Mouse (Mus musculus) midbrain, embryonic 11.5 days (tissue): ENCODE measurements around the gene Cstad. TPM values are rescaled to one million over a fixed set of nuclear protein-coding genes. Genes with fewer than 3 reads are reported as not detected.
A peak's percentile ranks its signal among the peaks of the same experiment; 100 is the strongest.

Experiments
- ATAC-seq: fragments of 200-750 bp; cut with Nextera tagmentation; 2 replicates; pipeline ENCODE4 v1.8.0; 2017; ENCODE audit warnings: moderate TSS enrichment, moderate library complexity; ENCODE audit not compliant: low FRiP score
- DNase-seq: peaks from one replicate; pipeline ENCODE4 v3.0.0; 2015; ENCODE audit warnings: low spot score; ENCODE audit errors: missing footprints
- H3K27ac ChIP-seq: fragments of 300-500 bp; sonication (generic); 2 replicates; pipeline ENCODE4 v1.5.1; 2014; ENCODE audit warnings: low read depth, low read length
- H3K27me3 ChIP-seq: fragments of 300-500 bp; sonication (generic); 2 replicates; pipeline ENCODE4 v1.6.1; 2014; ENCODE audit warnings: mild to moderate bottlenecking, low read length, moderate library complexity, mixed read lengths; ENCODE audit not compliant: control insufficient read depth, insufficient read depth
- H3K36me3 ChIP-seq: fragments of 300-500 bp; sonication (generic); 2 replicates; pipeline ENCODE4 v1.6.1; 2014; ENCODE audit warnings: mild to moderate bottlenecking, low read length, moderate library complexity, mixed read lengths; ENCODE audit not compliant: control insufficient read depth, insufficient read depth
- H3K4me1 ChIP-seq: fragments of 300-500 bp; sonication (generic); 2 replicates; pipeline ENCODE4 v1.6.1; 2014; ENCODE audit warnings: low read length; ENCODE audit not compliant: control insufficient read depth, insufficient read depth
- H3K4me2 ChIP-seq: fragments of 300-500 bp; sonication (generic); 2 replicates; pipeline ENCODE4 v1.6.1; 2014; ENCODE audit warnings: mild to moderate bottlenecking, moderate library complexity
- H3K4me3 ChIP-seq: fragments of 300-500 bp; sonication (generic); 2 replicates; pipeline ENCODE4 v1.5.1; 2014; ENCODE audit warnings: low read depth, low read length
- H3K9ac ChIP-seq: fragments of 300-500 bp; sonication (generic); 2 replicates; pipeline ENCODE4 v1.6.1; 2014; ENCODE audit warnings: low read length
- H3K9me3 ChIP-seq: fragments of 300-500 bp; sonication (generic); 2 replicates; pipeline ENCODE4 v1.6.1; 2016; ENCODE audit warnings: low read length; ENCODE audit not compliant: control insufficient read depth
- WGBS: fragments of 180-500 bp; shearing (Covaris S2); extraction: QIAGEN DNeasy Blood & Tissue Kit; methylation state at CpG from one replicate; pipeline ENCODE4 v1.1.7; 2014; 5-methylcytosine and 5-hydroxymethylcytosine counted together
- polyA plus RNA-seq: library from polyadenylated mRNA; unstranded; fragments of >200 nt; fragmentation: Nextera tagmentation; extraction: Ambion mirVana; gene quantifications from 2 replicates; pipeline ENCODE4 v1.2.1, GENCODE M21; 2014

The Cstad gene
- polyA plus RNA-seq, 1 experiment from 2014 or later = 0.74 TPM

DNA sequence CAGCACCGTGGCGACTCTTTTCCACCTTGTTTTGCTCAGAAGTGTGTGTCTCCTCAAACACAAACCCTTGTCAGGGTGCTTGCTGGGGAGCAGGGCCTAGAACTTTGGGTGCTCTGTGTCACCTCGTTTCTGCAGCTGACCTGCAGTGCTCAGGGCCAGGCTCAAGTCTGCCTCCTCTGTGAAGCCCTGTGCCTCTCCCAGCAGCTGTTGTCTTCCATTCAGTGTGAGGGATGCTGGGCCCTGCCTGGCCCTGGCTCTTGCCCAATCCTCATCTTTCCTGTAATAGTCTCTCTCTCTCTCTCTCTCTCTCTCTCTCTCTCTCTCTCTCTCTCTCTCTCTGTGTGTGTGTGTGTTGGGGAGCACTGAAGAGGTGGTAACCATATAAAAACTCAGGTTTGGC lies 32.3 kb upstream of the Cstad start:
- ATAC-seq = no peak
- no peaks in the 10 kb centered on the region for H3K27me3 ChIP-seq
- H3K9ac ChIP-seq = no peak overlapping the region
- WGBS = 78% methylated on average over 3 of the region's 3 CpGs
- DNase-seq = no peak
- H3K4me1 ChIP-seq = peaks cover 8% of the 10 kb centered on the region; the same call in 1 of the 2 replicates
- H3K4me3 ChIP-seq = no peak overlapping the region
- no peaks in the 10 kb centered on the region for H3K9me3 ChIP-seq
- H3K27ac ChIP-seq = no peak overlapping the region
- no peak overlapping the region for H3K4me2 ChIP-seq
- no peaks in the 10 kb centered on the region for H3K36me3 ChIP-seq

DNA sequence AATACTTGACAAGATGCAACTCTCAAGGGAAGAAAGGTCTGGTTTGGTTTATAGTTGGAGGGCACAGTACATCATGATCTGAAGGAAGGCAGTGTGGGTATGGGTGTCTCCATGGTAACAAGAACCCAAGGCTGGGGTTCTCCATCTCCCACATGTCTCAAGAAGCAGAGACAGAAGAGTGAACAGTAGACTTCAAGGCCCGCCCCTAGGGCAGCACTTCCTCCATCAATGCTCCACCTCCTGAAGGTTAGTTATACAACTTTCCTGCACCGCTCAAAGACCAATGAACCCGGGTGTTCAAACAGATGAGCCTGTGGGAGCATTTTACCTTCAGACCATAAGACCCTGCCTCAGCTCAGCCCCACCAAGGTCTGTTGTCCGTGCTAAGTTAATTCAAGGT lies 23.2 kb upstream of the Cstad start:
- H3K27me3 ChIP-seq = no peaks in the 10 kb centered on the region
- H3K9me3 ChIP-seq = no peaks in the 10 kb centered on the region
- H3K4me3 ChIP-seq = no peak overlapping the region
- H3K4me1 ChIP-seq = peaks cover 11% of the 10 kb centered on the region; the same call in 1 of the 2 replicates
- DNase-seq = no peak
- no peak for ATAC-seq
- H3K9ac ChIP-seq = no peak overlapping the region
- WGBS = 93% methylated on average over 4 of the region's 4 CpGs
- no peak overlapping the region for H3K4me2 ChIP-seq
- H3K27ac ChIP-seq = no peak overlapping the region
- no peaks in the 10 kb centered on the region for H3K36me3 ChIP-seq

DNA sequence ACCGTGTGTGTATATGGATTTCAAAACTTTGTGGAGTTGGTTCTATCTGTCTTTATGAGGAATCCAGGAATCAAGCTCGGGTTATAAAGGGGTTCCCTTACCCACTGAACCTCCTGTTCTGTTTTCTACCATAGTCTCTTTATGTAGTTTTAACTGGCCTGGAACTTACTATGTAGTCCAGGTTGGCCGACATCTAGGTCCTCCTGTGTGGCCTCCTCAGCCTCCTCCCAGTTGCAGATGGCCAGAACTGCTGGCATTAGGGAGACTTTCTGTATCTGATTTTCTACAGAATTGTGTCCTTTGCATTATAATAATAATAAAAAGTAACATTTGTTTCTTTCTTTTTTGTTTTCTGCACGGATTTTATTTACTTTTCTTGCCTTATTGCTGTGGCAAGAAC lies 21.3 kb upstream of the Cstad start:
- Histone ChIP-seq H3K4me3 (no peak overlapping the region), H3K4me2 (no peak overlapping the region), H3K27me3 (no peaks in the 10 kb centered on the region), H3K9ac (no peak overlapping the region), H3K27ac (no peak overlapping the region), H3K36me3 (no peaks in the 10 kb centered on the region), H3K9me3 (no peaks in the 10 kb centered on the region), H3K4me1 (no peaks in the 10 kb centered on the region)
- ATAC-seq = no peak
- no peak for DNase-seq
- WGBS = 80% methylated on average over 4 of the region's 4 CpGs

DNA sequence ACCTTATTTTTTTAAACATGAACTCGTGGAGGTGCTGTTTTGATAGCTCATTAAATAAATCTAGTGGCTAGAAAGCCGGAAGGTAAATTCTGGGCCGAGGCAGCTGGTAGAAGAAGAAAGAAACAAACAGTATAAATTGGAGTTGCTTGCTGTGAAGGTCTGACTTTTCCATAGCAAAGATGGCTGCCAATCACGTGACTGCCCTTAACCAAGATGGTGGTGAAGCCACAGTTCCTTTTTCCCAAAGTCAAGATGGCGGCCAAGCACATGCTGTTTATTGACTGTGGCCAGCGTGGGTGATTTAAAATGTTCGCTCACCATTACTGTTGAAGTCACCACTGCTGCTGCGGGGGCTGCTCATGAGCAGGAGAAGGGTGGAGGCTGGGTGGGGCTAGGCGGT lies 17.8 kb upstream of the Cstad start:
- Histone ChIP-seq H3K9me3 (peaks cover 4% of the 10 kb centered on the region; the same call in 1 of the 2 replicates), H3K27ac (no peak overlapping the region), H3K27me3 (no peaks in the 10 kb centered on the region), H3K4me3 (no peak overlapping the region), H3K4me1 (no peaks in the 10 kb centered on the region), H3K36me3 (no peaks in the 10 kb centered on the region), H3K9ac (no peak overlapping the region), H3K4me2 (no peak overlapping the region)
- DNase-seq (no peak), ATAC-seq (no peak)
- 87% methylated on average over 9 of the region's 9 CpGs for WGBS

DNA sequence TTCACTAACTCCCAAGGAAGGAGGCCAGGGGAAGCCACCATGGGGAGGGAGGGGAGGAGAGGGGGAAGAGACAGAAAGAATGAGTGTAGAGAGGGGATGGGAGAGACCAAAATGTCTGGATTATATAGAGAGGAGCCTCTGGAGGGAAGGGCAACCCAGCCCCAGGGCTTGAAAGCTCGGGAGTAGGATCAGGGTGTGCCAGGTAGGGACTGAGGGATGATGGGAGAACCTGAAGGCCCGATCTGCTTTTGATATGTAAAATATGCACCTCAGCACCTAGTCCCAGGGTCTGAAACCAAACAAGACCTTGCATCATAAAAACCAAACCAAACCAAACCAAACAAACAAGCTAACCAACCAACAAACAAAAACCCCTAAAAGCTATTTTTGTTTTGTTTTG lies 16.8 kb upstream of the Cstad start:
- no peak overlapping the region for H3K4me3 ChIP-seq
- H3K27ac ChIP-seq = no peak overlapping the region
- no peak for ATAC-seq
- H3K9me3 ChIP-seq = peaks cover 4% of the 10 kb centered on the region; the same call in 1 of the 2 replicates
- H3K36me3 ChIP-seq = no peaks in the 10 kb centered on the region
- no peak overlapping the region for H3K9ac ChIP-seq
- DNase-seq = no peak
- H3K27me3 ChIP-seq = no peaks in the 10 kb centered on the region
- 60% methylated on average over 2 of the region's 2 CpGs for WGBS
- H3K4me2 ChIP-seq = no peak overlapping the region
- H3K4me1 ChIP-seq = no peaks in the 10 kb centered on the region

DNA sequence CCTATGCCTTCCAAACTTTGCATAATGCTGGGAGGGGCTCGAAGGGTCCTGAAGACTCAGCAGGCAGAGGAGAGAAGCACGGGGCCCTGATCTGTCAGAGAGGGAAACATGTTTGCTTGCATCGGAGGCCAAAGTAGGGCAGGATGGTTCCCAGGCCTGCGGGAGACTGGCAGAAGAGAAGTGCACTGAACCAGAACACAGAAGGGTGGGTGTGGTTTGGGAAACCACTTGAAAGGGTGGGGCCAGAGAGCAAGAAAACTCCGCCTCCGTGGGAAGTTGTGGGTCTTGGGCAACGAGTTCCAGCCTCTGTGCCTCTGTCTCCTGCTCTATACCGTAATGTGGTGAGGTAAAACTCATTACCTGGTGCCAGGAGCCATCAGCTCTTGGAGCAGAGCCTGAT lies 7.7 kb upstream of the Cstad start:
- peaks cover 3% of the 10 kb centered on the region; the same call in 1 of the 2 replicates for H3K4me1 ChIP-seq
- H3K4me2 ChIP-seq = no peak overlapping the region
- no peak for ATAC-seq
- H3K36me3 ChIP-seq = no peaks in the 10 kb centered on the region
- H3K27me3 ChIP-seq = no peaks in the 10 kb centered on the region
- no peaks in the 10 kb centered on the region for H3K9me3 ChIP-seq
- no peak overlapping the region for H3K4me3 ChIP-seq
- 36% methylated on average over 8 of the region's 8 CpGs for WGBS
- H3K9ac ChIP-seq = no peak overlapping the region
- no peak overlapping the region for H3K27ac ChIP-seq
- peak; percentile 84 for DNase-seq

DNA sequence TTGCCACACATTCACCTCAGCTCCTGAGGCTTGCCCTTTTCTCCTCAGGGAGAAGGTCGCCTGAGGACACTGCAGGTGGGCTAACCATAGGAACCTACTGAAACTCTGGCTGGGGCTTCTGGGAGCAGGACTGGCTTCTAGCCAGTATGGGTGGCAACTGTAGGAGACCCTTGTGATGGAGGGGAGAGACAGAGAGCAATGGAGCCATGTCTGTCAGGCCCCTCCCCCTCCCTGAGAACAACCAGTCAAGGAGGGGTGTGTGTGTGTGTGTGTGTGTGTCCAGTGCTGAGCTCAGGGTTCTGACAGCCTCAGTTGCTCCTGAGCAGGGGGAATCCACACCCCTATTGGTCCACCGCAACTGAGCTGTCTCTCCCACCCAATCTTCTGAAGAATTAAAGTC lies 7.2 kb upstream of the Cstad start:
- Histone ChIP-seq H3K36me3 (no peaks in the 10 kb centered on the region), H3K9me3 (no peaks in the 10 kb centered on the region), H3K27ac (no peak overlapping the region), H3K4me2 (no peak overlapping the region), H3K27me3 (no peaks in the 10 kb centered on the region), H3K4me1 (peaks cover 3% of the 10 kb centered on the region; the same call in 1 of the 2 replicates), H3K4me3 (no peak overlapping the region), H3K9ac (no peak overlapping the region)
- no peak for ATAC-seq
- DNase-seq = no peak
- 50% methylated on average over 2 of the region's 2 CpGs for WGBS

DNA sequence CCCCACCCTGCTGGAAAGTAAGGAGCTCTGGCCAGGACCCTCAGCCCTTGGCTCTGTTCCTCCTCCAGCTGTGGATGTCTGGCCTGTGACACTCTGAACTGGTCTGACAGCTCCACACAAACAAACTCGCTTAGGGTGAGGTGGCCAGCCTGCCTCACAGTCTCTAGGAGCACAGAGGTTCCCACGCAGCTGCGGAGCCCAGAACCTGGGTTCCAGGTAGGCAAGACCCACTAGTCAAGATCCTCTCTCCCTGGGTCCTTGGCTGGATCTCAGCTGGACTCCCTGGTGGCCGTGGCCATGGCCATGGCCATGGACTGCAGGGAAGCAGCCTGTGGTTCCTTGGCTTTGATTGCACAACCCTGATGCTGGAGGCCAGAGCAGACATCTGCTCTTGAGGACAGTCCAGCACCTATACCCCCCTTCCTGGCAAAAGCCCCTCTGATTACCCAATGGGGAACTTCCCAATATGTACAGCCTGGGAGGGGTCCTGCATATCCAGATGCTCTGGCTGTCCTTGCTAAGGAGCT lies 5.8 kb upstream of the Cstad start:
- DNase-seq (no peak), ATAC-seq (no peak)
- H3K4me1 ChIP-seq = peaks cover 10% of the 10 kb centered on the region
- H3K9me3 ChIP-seq = no peaks in the 10 kb centered on the region
- no peaks in the 10 kb centered on the region for H3K27me3 ChIP-seq
- H3K9ac ChIP-seq = no peak overlapping the region
- no peak overlapping the region for H3K27ac ChIP-seq
- no peak overlapping the region for H3K4me3 ChIP-seq
- H3K36me3 ChIP-seq = no peaks in the 10 kb centered on the region
- H3K4me2 ChIP-seq = no peak overlapping the region
- WGBS = 88% methylated on average over 4 of the region's 4 CpGs

DNA sequence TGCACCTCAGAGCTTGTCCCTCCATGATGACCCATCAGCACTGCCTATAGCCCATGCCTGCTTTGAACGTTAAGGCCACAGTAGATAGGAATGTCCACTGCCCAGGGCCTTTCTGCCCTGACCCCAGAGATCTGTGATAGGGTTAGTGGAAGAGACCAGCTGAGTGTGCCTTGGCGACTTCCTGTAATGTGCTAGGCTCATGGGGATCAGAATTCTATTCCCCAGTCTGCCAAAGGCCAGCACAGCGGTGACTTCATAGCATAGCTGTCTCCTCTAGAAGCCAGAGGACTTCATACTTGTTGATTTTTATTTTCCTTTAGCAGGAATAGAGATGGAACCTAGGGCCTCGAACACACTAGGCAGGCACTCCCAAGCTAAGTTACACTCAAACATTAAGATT lies 5.1 kb upstream of the Cstad start:
- Histone ChIP-seq H3K27ac (no peak overlapping the region), H3K36me3 (no peaks in the 10 kb centered on the region), H3K4me1 (peaks cover 13% of the 10 kb centered on the region), H3K4me3 (no peak overlapping the region), H3K4me2 (no peak overlapping the region), H3K27me3 (no peaks in the 10 kb centered on the region), H3K9ac (no peak overlapping the region), H3K9me3 (no peaks in the 10 kb centered on the region)
- WGBS = 80% methylated on average over 4 of the region's 4 CpGs
- ATAC-seq (no peak), DNase-seq (no peak)
